Mouse (Mus musculus): Measurements from ENCODE around the gene Cmc1. TPM values are rescaled to one million over a fixed set of nuclear protein-coding genes. Genes with fewer than 3 reads are reported as not detected.

Gene Cmc1
- polyA plus RNA-seq, 1 experiment from 2014 or later, result 38.4 TPM

Other genes starting within 250 kb of the Cmc1 start
- gene Azi2, start 109.7 kb downstream of the Cmc1 start, polyA plus RNA-seq (2015; fragmentation: Nextera tagmentation; extraction: Ambion mirVana), result 73.3 and 76.9 TPM in 2 replicates

Data from lung, embryonic 15.5 days (tissue).